Mouse (Mus musculus) bone marrow, adult 2 months (tissue): ENCODE data around the gene AA986860.

Experiments used
- CTCF ChIP-seq: fragments of 200-500 bp; IDR thresholded peaks from 2 replicates; pipeline ENCODE4 v1.5.1; 2011; ENCODE audit warnings: low read length, control low read depth; ENCODE audit not compliant: control insufficient read depth, insufficient read depth
- POLR2A ChIP-seq: fragments of 200-500 bp; IDR thresholded peaks from 2 replicates; pipeline ENCODE4 v1.6.1; 2011; ENCODE audit warnings: low read depth, mild to moderate bottlenecking, control low read depth, low read length, borderline replicate concordance; ENCODE audit not compliant: control insufficient read depth

DNA sequence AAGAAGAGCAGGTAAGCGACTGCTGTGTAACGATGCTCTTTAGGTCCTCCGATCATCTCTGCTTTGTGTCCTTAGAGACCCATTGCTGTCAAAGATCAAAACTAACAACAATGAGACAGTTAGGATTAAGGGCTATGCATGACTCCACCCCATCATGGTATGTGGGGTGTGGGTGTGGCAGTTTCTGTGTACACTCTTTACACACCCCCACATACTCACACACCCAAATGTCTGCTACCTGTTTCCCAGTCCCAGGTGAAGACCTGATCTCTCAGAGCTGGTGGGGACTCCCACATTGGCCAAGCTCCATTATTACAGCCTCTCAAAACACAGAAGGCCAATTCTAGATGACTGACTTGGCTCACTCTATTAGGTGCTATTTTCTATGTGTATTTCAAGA, 13.8 kb downstream of the AA986860 start:
- TF ChIP-seq POLR2A (no peak), CTCF (no peak)
